Mouse (Mus musculus): ENCODE results near the gene Spryd7. TPM values are rescaled to one million over a fixed set of nuclear protein-coding genes. Genes with fewer than 3 reads are reported as not detected.
A peak's percentile ranks its signal among the peaks of the same experiment; 100 is the strongest.
"Not testable (repeated sequence)": the region's sequence is repeated elsewhere in the genome, so short reads cannot be mapped to it uniquely, and the experiment has no call there.

Spryd7 gene
- total and polyA plus RNA-seq, 2 experiments from 2014 or later: 37.4 to 66.9 TPM

- ATAC-seq (ENCODE audit: low FRiP score) (no peak), DNase-seq (ENCODE audit: low spot score) (no peak)
- Histone ChIP-seq H3K4me2 (ENCODE audit: low read depth, low read length, poor library complexity, severe bottlenecking) (no peak overlapping the region), H3K9ac (replicated peaks; ENCODE audit: low read length, poor library complexity, severe bottlenecking) (no peak overlapping the region), H3K27ac (ENCODE audit: low read depth, low read length) (no peak overlapping the region), H3K27me3 (ENCODE audit: insufficient read depth, low read length) (no peaks in the 10 kb centered on the region), H3K9me3 (ENCODE audit: low read length) (no peaks in the 10 kb centered on the region), H3K36me3 (ENCODE audit: insufficient read depth, low read length) (no peaks in the 10 kb centered on the region), H3K4me3 (ENCODE audit: low read depth, low read length) (no peak overlapping the region), H3K4me1 (ENCODE audit: insufficient read depth, low read length) (no peaks in the 10 kb centered on the region)
- TF ChIP-seq CTCF (IDR thresholded peaks at IDR 0.05): no peak
- WGBS: 92% methylated on average over 6 of the region's 6 CpGs
These were observed 2.2 kb upstream of the Spryd7 start for GRCm38 (mm10) chr14:61558901-61559300.

- H3K36me3 ChIP-seq (ENCODE audit: insufficient read depth, low read length): no peaks in the 10 kb centered on the region
- WGBS: 4% methylated on average over 6 of the region's 6 CpGs
- ATAC-seq (ENCODE audit: low FRiP score): no peak
These were observed 776 bp downstream of the Spryd7 start for GRCm38 (mm10) chr14:61555931-61556288.

GRCm38 (mm10) chr14:61548614-61549013, 8.1 kb downstream of the Spryd7 start:
- H3K27me3 ChIP-seq (ENCODE audit: insufficient read depth, low read length): no peaks in the 10 kb centered on the region
- no peak overlapping the region for H3K4me3 ChIP-seq (ENCODE audit: low read depth, low read length)
- H3K4me1 ChIP-seq (ENCODE audit: insufficient read depth, low read length): no peaks in the 10 kb centered on the region
- DNase-seq (ENCODE audit: low spot score) (no peak), ATAC-seq (ENCODE audit: low FRiP score) (no peak)
- no peak overlapping the region for H3K9ac ChIP-seq (replicated peaks; ENCODE audit: low read length, poor library complexity, severe bottlenecking)
- peaks cover 9% of the 10 kb centered on the region for H3K36me3 ChIP-seq (ENCODE audit: insufficient read depth, low read length)
- no peak overlapping the region for H3K27ac ChIP-seq (ENCODE audit: low read depth, low read length)
- TF ChIP-seq CTCF (IDR thresholded peaks at IDR 0.05): no peak
- H3K4me2 ChIP-seq (ENCODE audit: low read depth, low read length, poor library complexity, severe bottlenecking): no peak overlapping the region
- WGBS: 96% methylated on average over 1 of the region's 1 CpGs
- no peaks in the 10 kb centered on the region for H3K9me3 ChIP-seq (ENCODE audit: low read length)

More at GRCm38 (mm10) chr14:61555931-61556288, 776 bp downstream of the Spryd7 start:
- DNase-seq (ENCODE audit: low spot score): no peak
- Histone ChIP-seq H3K4me1 (ENCODE audit: insufficient read depth, low read length) (no peaks in the 10 kb centered on the region), H3K4me2 (ENCODE audit: low read depth, low read length, poor library complexity, severe bottlenecking) (peak overlapping the region; percentile 73), H3K27ac (ENCODE audit: low read depth, low read length) (peak overlapping the region; percentile 90), H3K27me3 (ENCODE audit: insufficient read depth, low read length) (no peaks in the 10 kb centered on the region), H3K4me3 (ENCODE audit: low read depth, low read length) (peak overlapping the region; percentile 73), H3K9ac (replicated peaks; ENCODE audit: low read length, poor library complexity, severe bottlenecking) (peak overlapping the region; percentile 79), H3K9me3 (ENCODE audit: low read length) (no peaks in the 10 kb centered on the region)
- TF ChIP-seq CTCF (IDR thresholded peaks at IDR 0.05): no peak

GRCm38 (mm10) chr14:61537772-61538171, 18.9 kb downstream of the Spryd7 start:
- DNase-seq (ENCODE audit: low spot score): not testable (repeated sequence)
- 85% methylated on average over 7 of the region's 11 CpGs for WGBS
- TF ChIP-seq CTCF (IDR thresholded peaks at IDR 0.05): peak; percentile 13; the same call in 1 of the 2 replicates

GRCm38 (mm10) chr14:61536631-61537264, 19.9 kb downstream of the Spryd7 start:
- TF ChIP-seq CTCF (IDR thresholded peaks at IDR 0.05): no peak
- Histone ChIP-seq H3K4me1 (ENCODE audit: insufficient read depth, low read length) (no peaks in the 10 kb centered on the region), H3K9ac (replicated peaks; ENCODE audit: low read length, poor library complexity, severe bottlenecking) (no peak overlapping the region), H3K27ac (ENCODE audit: low read depth, low read length) (no peak overlapping the region), H3K4me2 (ENCODE audit: low read depth, low read length, poor library complexity, severe bottlenecking) (no peak overlapping the region), H3K9me3 (ENCODE audit: low read length) (no peaks in the 10 kb centered on the region), H3K36me3 (ENCODE audit: insufficient read depth, low read length) (peaks cover 12% of the 10 kb centered on the region; the same call in 1 of the 2 replicates), H3K27me3 (ENCODE audit: insufficient read depth, low read length) (no peaks in the 10 kb centered on the region), H3K4me3 (ENCODE audit: low read depth, low read length) (no peak overlapping the region)
- 85% methylated on average over 5 of the region's 5 CpGs for WGBS
- DNase-seq (ENCODE audit: low spot score) (no peak), ATAC-seq (ENCODE audit: low FRiP score) (no peak)

More at GRCm38 (mm10) chr14:61537772-61538171, 18.9 kb downstream of the Spryd7 start:
- not testable (repeated sequence) for H3K27ac ChIP-seq (ENCODE audit: low read depth, low read length); H3K4me3 ChIP-seq (ENCODE audit: low read depth, low read length); H3K9me3 ChIP-seq (ENCODE audit: low read length); ATAC-seq (ENCODE audit: low FRiP score); H3K4me2 ChIP-seq (ENCODE audit: low read depth, low read length, poor library complexity, severe bottlenecking); H3K9ac ChIP-seq (replicated peaks; ENCODE audit: low read length, poor library complexity, severe bottlenecking); H3K27me3 ChIP-seq (ENCODE audit: insufficient read depth, low read length); H3K4me1 ChIP-seq (ENCODE audit: insufficient read depth, low read length)
- H3K36me3 ChIP-seq (ENCODE audit: insufficient read depth, low read length): peaks cover 15% of the 10 kb centered on the region; the same call in 1 of the 2 replicates

- H3K4me2 ChIP-seq (ENCODE audit: low read depth, low read length, poor library complexity, severe bottlenecking): no peak overlapping the region
- H3K9me3 ChIP-seq (ENCODE audit: low read length): no peaks in the 10 kb centered on the region
- 89% methylated on average over 3 of the region's 3 CpGs for WGBS
- no peak overlapping the region for H3K27ac ChIP-seq (ENCODE audit: low read depth, low read length)
- peaks cover 12% of the 10 kb centered on the region; the same call in 1 of the 2 replicates for H3K36me3 ChIP-seq (ENCODE audit: insufficient read depth, low read length)
- H3K27me3 ChIP-seq (ENCODE audit: insufficient read depth, low read length): no peaks in the 10 kb centered on the region
- H3K4me3 ChIP-seq (ENCODE audit: low read depth, low read length): no peak overlapping the region
- no peak for TF ChIP-seq CTCF (IDR thresholded peaks at IDR 0.05)
- H3K9ac ChIP-seq (replicated peaks; ENCODE audit: low read length, poor library complexity, severe bottlenecking): no peak overlapping the region
- ATAC-seq (ENCODE audit: low FRiP score) (no peak), DNase-seq (ENCODE audit: low spot score) (no peak)
- no peaks in the 10 kb centered on the region for H3K4me1 ChIP-seq (ENCODE audit: insufficient read depth, low read length)
These were observed 20.9 kb downstream of the Spryd7 start for GRCm38 (mm10) chr14:61535811-61536210.
